Mouse (Mus musculus): ENCODE results near the gene Rin2. TPM values are rescaled to one million over a fixed set of nuclear protein-coding genes. Genes with fewer than 3 reads are reported as not detected.

Rin2 gene
- polyA plus RNA-seq, 1 experiment from 2014 or later: 1.7 TPM

DNA sequence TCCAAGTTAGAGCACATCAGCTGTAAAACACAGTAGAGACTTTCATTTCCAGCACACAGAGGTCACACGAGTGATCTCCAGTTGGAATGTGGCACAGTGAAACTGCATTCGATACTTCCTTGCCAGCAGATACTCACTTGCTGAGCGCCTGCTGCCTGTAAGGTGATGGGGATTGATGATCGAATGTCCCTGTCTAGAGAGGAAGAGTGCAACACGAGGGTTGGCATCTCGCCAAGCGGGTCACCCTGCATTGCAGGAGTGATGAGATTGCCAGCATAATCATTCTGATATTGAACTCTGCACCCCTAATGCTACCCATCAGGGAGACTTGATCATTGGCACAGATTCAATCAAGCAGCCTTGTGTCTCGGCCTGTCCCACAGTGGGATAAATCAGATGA, 182.8 kb downstream of the Rin2 start:
- DNase-seq (no peak), ATAC-seq (ENCODE audit: low read depth) (no peak)
- Histone ChIP-seq H3K9ac (no peak overlapping the region), H3K27me3 (no peaks in the 10 kb centered on the region), H3K4me2 (no peak overlapping the region), H3K9me3 (replicated peaks) (no peaks in the 10 kb centered on the region), H3K36me3 (no peaks in the 10 kb centered on the region), H3K4me3 (replicated peaks) (no peak overlapping the region), H3K27ac (no peak overlapping the region), H3K4me1 (replicated peaks) (peaks cover 3% of the 10 kb centered on the region)
- WGBS (ENCODE audit: insufficient replicate concordance): 67% methylated on average over 8 of the region's 8 CpGs

DNA sequence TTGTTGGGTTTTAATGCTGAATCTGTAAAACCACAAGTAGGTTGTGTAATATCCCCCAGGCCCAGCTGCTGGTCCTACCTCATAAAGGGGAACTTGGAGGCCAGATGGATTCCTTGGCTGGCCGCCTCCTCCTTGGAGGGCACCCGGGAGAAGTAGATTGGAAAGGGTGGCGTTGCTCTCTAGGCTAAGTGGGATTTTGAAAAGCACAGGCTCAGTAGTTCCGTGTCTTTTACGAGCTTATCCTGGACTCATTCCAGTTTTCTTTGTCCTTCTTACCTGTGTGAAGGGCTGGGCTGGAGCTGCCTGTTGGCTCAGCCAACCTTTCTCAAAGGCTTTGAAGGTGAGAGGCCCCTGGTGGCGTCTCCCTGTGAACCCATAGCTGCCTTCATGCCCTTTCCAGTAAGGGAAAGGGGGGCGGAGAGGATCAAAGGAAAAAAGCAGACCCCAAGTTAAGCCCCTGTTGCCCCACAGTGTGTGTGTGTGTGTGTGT, 184.5 kb downstream of the Rin2 start:
- H3K27me3 ChIP-seq: no peaks in the 10 kb centered on the region
- ATAC-seq (ENCODE audit: low read depth) (no peak), DNase-seq (no peak)
- WGBS (ENCODE audit: insufficient replicate concordance): 36% methylated on average over 7 of the region's 7 CpGs
- no peak overlapping the region for H3K4me3 ChIP-seq (replicated peaks)
- H3K9me3 ChIP-seq (replicated peaks): no peaks in the 10 kb centered on the region
- H3K9ac ChIP-seq: no peak overlapping the region
- peak overlapping the region; percentile 41; the same call in 1 of the 2 replicates for H3K27ac ChIP-seq
- no peaks in the 10 kb centered on the region for H3K36me3 ChIP-seq
- H3K4me1 ChIP-seq (replicated peaks): peaks cover 3% of the 10 kb centered on the region
- no peak overlapping the region for H3K4me2 ChIP-seq

DNA sequence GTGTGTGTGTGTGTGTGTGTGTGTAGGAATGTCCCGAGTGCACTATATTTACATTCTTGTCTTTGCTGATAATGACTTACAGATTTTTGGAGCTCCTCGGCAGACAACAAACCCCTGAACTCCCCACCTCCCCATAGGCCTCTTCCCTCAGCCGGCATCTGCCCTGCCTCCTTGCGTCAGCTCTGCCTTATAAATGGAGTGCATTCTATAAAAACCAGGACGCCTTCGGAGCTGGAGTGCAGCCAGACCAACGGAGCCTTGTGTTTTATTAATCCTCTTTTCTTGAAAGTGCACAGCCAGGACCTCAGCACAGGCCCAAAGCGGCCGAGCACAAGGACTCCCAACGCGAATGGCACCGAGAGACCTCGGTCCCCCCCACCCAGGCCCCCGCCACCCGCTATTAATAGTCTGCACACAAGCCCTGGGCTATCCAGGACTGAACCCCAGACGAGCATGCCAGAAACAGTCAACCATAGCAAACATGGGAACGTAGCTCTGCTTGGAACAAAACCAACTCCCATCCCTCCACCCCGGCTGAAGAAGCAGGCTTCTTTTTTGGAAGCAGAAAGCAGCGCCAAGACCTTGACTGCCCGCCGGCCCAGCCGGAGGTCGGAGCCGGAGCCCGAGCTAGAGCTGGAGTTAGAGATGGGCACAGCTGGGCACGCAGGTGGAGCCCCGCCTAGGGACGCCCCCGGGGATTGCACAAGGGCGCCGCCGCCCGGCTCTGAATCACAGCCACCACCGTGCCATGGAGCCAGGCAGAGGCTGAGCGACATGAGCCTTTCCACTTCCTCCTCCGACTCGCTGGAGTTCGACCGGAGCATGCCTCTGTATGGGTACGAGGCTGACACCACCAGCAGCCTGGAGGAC, 185.2 kb downstream of the Rin2 start:
- 28% methylated on average over 40 of the region's 40 CpGs for whole genome bisulfite sequencing (ENCODE audit: insufficient replicate concordance)
- H3K27ac ChIP-seq: peak overlapping the region; percentile 13

DNA sequence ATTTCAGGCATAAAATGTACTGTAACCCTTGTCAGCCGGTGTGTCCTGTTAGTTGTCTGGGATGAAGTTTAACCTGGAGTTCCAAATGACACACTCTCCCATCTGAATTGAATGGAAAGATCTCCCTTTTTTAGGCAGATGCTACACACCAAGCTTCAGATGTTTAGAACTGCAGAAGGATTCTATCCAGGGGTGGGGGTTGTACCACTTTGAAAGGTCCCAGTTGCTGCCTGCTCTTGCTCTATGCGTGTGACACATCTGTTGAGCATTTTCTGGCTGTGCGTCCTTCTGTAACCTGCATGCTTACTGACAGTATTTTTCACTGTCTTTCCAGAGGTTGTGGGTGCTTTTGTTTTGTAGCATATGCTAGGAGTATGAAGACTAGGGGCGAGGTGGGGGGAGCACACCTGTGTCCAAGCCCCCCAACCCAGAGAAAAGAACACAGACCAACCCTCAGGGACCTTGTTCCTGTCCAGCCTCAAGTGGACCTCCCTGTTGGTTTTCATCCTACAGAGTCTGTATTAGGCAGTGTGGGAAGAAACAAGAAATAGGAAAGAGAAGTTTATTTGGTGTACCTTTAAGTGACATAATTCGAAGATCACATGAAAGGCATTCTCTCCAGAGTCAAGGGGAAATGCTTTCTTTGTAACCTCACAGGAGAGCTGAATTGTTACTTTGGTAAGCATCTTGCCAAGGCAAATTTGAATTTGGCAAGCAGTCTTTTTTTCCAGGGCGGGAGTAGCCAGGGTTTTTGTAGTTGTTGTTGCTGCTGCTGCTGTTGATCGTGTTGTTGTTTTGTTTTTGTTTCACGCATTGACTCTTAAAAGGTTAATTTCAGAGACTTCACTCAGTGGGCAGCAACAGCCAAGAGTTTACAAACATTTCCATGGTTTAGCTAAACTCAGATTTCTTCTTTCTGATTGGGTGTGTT, 186.4 kb downstream of the Rin2 start:
- Histone ChIP-seq H3K4me2 (peak overlapping the region; percentile 43), H3K4me3 (replicated peaks) (peak overlapping the region; percentile 25), H3K36me3 (no peaks in the 10 kb centered on the region), H3K4me1 (replicated peaks) (peaks cover 3% of the 10 kb centered on the region), H3K9ac (no peak overlapping the region), H3K27me3 (no peaks in the 10 kb centered on the region), H3K27ac (no peak overlapping the region), H3K9me3 (replicated peaks) (no peaks in the 10 kb centered on the region)
- DNase-seq (no peak), ATAC-seq (ENCODE audit: low read depth) (no peak)
- WGBS (ENCODE audit: insufficient replicate concordance): 65% methylated on average over 8 of the region's 8 CpGs

More for the DNA sequence above, 185.2 kb downstream of the Rin2 start:
- DNase-seq: no peak
- H3K4me3 ChIP-seq (replicated peaks): peak overlapping the region; percentile 25
- no peaks in the 10 kb centered on the region for H3K27me3 ChIP-seq
- no peaks in the 10 kb centered on the region for H3K36me3 ChIP-seq
- no peaks in the 10 kb centered on the region for H3K9me3 ChIP-seq (replicated peaks)
- ATAC-seq (ENCODE audit: low read depth): peak; percentile 45; the same call in 1 of the 2 replicates
- peaks cover 3% of the 10 kb centered on the region for H3K4me1 ChIP-seq (replicated peaks)
- H3K4me2 ChIP-seq: peak overlapping the region; percentile 43
- H3K9ac ChIP-seq: no peak overlapping the region

DNA sequence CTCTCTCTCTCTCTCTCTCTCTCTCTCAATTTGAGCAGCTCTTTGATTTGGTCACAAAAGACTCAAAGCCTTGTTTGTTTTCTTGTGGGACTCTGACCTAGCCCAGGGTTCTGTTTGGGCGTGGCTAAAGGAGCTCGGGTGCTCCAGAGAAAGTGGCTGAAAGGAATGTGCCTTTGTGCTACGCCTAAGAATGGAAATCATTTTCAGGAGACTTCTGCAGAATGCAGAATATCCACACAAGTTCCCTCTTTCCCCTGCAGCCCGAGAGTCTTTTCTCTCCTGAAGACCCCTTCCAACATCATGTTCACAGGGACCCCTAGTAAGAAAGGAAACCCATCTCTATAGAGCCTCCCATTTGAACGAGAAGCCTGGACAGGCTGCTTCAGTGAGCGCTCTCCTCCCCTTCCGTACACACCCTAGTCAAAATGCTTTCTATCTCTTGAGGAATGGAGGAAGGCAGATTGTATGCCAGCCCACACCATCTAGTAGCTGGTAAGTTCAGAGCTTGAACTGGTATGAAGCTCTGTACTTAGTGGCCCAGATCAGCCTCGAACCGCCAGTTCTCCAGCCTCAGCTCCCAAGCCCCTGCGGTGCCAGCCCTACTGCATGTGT, 187.3 kb downstream of the Rin2 start:
- peaks cover 3% of the 10 kb centered on the region for H3K4me1 ChIP-seq (replicated peaks)
- ATAC-seq (ENCODE audit: low read depth): no peak
- H3K4me2 ChIP-seq: no peak overlapping the region

DNA sequence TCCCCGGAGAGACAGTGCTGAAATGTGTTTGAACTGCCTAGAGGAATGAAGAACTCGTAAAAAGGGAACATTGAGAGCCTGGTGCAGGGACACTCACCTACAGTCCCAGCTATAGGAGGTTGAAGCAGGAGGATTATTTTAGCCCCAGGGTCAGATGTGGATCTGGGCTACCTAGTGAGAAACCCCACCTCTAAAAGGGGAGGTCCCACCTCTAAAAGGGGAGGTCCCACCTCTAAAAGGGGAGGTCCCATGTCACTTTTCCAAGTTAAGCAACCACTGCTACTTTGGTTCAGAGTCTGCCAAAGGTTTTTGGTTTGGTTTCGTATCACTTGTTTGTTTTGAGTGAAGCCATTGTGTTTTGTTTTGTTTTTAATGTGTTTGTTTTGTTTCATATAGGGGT, 190.3 kb downstream of the Rin2 start:
- H3K4me3 ChIP-seq (replicated peaks): no peak overlapping the region
- no peak for ATAC-seq (ENCODE audit: low read depth)
- no peaks in the 10 kb centered on the region for H3K36me3 ChIP-seq
- H3K9me3 ChIP-seq (replicated peaks): no peaks in the 10 kb centered on the region
- no peaks in the 10 kb centered on the region for H3K27me3 ChIP-seq
- H3K27ac ChIP-seq: no peak overlapping the region
- WGBS (ENCODE audit: insufficient replicate concordance): 69% methylated on average over 3 of the region's 3 CpGs
- no peak overlapping the region for H3K9ac ChIP-seq
- H3K4me2 ChIP-seq: no peak overlapping the region
- peaks cover 3% of the 10 kb centered on the region for H3K4me1 ChIP-seq (replicated peaks)
- no peak for DNase-seq

More for the DNA sequence above, 187.3 kb downstream of the Rin2 start:
- no peak overlapping the region for H3K9ac ChIP-seq
- H3K9me3 ChIP-seq (replicated peaks): no peaks in the 10 kb centered on the region
- H3K4me3 ChIP-seq (replicated peaks): no peak overlapping the region
- no peak overlapping the region for H3K27ac ChIP-seq
- WGBS (ENCODE audit: insufficient replicate concordance): 59% methylated on average over 10 of the region's 10 CpGs
- H3K36me3 ChIP-seq: no peaks in the 10 kb centered on the region
- DNase-seq: no peak
- H3K27me3 ChIP-seq: no peaks in the 10 kb centered on the region

DNA sequence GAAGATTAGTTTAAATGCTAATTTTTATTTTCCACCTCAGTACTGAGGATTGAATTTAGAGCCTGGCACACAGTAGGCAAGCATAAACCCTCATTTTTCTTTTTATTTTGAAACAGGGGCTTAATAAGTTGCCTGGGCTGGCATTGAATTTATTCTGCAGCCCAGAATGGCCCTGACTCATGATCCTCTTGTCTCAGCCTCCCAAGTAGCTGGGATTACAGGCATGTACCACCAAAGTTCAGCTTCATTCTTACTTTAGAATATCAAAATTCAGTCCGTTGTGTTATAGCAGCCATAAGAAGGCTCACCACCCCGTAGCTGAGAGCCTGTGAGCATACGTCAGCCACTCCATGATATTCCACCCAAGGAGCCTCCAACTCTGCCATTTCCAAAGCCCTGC, 191.2 kb downstream of the Rin2 start:
- H3K4me2 ChIP-seq: no peak overlapping the region
- no peak for ATAC-seq (ENCODE audit: low read depth)
- WGBS (ENCODE audit: insufficient replicate concordance): 81% methylated on average over 3 of the region's 3 CpGs
- no peak overlapping the region for H3K9ac ChIP-seq
- H3K4me3 ChIP-seq (replicated peaks): no peak overlapping the region
- peaks cover 3% of the 10 kb centered on the region for H3K4me1 ChIP-seq (replicated peaks)
- H3K27ac ChIP-seq: no peak overlapping the region
- no peaks in the 10 kb centered on the region for H3K9me3 ChIP-seq (replicated peaks)
- H3K27me3 ChIP-seq: no peaks in the 10 kb centered on the region
- no peak for DNase-seq
- no peaks in the 10 kb centered on the region for H3K36me3 ChIP-seq

DNA sequence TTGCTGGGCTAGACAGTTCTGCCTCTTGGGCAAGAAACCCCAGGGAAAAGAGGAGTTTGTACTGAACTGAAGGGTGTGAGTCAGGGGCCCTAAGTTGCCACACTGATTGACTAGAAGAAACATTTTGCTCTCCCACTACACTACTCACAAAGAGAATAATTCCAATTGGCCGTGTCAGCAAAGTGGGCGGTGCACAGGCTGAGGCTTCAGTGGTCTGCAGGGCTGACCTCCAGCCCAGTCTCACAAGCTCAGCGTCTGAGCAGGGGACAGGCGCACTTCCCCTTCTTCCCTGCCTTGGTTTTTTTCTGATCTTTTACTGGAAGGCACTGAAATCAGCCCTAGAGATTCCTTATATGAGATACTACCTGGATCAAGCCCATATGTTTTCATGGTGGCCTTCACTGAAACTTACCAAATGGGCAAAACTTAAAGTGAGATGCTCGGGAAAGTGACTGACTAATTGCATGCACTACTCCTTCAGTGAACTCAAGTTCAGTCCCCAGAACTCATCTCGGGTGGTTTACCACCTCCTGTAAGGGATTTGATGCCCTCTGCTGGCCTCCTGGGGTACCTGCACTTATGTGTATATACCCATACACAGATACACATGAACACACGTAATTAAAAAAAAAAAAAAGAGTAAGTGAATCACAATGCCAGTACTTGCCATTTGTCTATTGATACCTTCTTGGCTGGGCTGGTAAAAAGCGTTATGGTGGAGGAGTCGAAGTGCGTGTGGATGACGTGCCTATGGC, 191.9 kb downstream of the Rin2 start:
- Histone ChIP-seq H3K9me3 (replicated peaks) (no peaks in the 10 kb centered on the region), H3K4me1 (replicated peaks) (peaks cover 3% of the 10 kb centered on the region), H3K4me3 (replicated peaks) (no peak overlapping the region), H3K27ac (no peak overlapping the region), H3K4me2 (no peak overlapping the region), H3K36me3 (no peaks in the 10 kb centered on the region), H3K27me3 (no peaks in the 10 kb centered on the region), H3K9ac (no peak overlapping the region)
- WGBS (ENCODE audit: insufficient replicate concordance): 69% methylated on average over 11 of the region's 11 CpGs
- no peak for DNase-seq
- no peak for ATAC-seq (ENCODE audit: low read depth)

DNA sequence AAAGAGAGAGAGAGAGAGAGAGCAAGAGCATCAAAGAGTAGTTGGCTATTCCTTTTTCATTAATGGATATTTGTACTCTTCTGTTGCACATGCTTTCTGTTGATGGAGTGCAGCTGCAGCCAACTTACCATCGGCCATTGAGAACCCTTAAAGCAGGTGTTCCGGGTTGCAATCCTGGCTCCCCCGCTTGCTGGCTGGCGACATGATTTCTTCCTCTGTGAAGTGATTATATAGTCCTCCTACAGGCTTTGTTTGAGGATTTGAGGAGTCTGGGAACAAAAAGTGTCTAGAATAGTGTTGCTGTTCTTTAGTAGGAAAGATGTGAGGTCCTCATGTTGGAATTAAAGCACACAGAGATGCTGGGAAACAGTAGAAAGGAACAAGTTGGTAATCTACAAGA, 196.3 kb downstream of the Rin2 start:
- no peaks in the 10 kb centered on the region for H3K4me1 ChIP-seq (replicated peaks)
- no peak overlapping the region for H3K9ac ChIP-seq
- no peak overlapping the region for H3K4me2 ChIP-seq
- DNase-seq (no peak), ATAC-seq (ENCODE audit: low read depth) (no peak)
- no peaks in the 10 kb centered on the region for H3K9me3 ChIP-seq (replicated peaks)
- no peaks in the 10 kb centered on the region for H3K27me3 ChIP-seq
- 74% methylated on average over 4 of the region's 4 CpGs for WGBS (ENCODE audit: insufficient replicate concordance)
- H3K4me3 ChIP-seq (replicated peaks): no peak overlapping the region
- H3K36me3 ChIP-seq: no peaks in the 10 kb centered on the region
- H3K27ac ChIP-seq: no peak overlapping the region

DNA sequence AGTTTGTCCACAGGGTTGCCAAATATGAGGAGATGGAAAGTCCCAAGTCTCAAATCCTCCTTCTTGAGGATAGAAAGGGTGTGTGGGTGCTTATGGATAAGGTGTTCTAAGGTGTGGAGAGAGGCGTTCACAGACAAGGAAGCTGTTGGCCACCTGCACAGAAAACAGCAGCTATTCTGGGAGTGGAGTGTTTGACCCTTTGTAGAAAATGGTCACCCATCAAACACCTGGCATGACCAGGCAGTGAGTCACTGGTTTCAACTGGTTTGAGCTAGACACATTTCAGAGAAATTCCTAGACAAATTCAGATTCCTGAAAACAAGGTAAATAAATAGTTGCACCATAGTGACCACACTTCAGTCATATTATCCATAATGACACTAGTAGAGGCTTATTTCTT, 197.1 kb downstream of the Rin2 start:
- H3K27ac ChIP-seq: no peak overlapping the region
- H3K9ac ChIP-seq: no peak overlapping the region
- H3K36me3 ChIP-seq: no peaks in the 10 kb centered on the region
- no peaks in the 10 kb centered on the region for H3K9me3 ChIP-seq (replicated peaks)
- no peak overlapping the region for H3K4me3 ChIP-seq (replicated peaks)
- DNase-seq (no peak), ATAC-seq (ENCODE audit: low read depth) (no peak)
- no peaks in the 10 kb centered on the region for H3K27me3 ChIP-seq
- no peak overlapping the region for H3K4me2 ChIP-seq
- no peaks in the 10 kb centered on the region for H3K4me1 ChIP-seq (replicated peaks)
- 80% methylated on average over 1 of the region's 1 CpGs for WGBS (ENCODE audit: insufficient replicate concordance)
